Mouse (Mus musculus) E14TG2a.4 (cell line): ENCODE data around the gene Syn3.

Experiments
- H3K27me3 ChIP-seq: 2 replicates; pipeline ENCODE4 v1.6.1; 2014; ENCODE audit warnings: low read length, control low read depth; ENCODE audit not compliant: insufficient read depth
- H3K36me3 ChIP-seq: 2 replicates; pipeline ENCODE4 v1.6.1; 2014; ENCODE audit warnings: low read length, control low read depth; ENCODE audit not compliant: insufficient read depth
- H3K4me1 ChIP-seq: replicated peaks from 2 replicates; pipeline ENCODE4 v1.6.1; 2014; ENCODE audit warnings: low read depth, low read length, control low read depth
- H3K4me3 ChIP-seq: replicated peaks from 2 replicates; pipeline ENCODE4 v1.5.1; 2014; ENCODE audit warnings: mild to moderate bottlenecking, low read length
- H3K9me3 ChIP-seq: 2 replicates; pipeline ENCODE4 v1.6.1; 2014; ENCODE audit warnings: low read length, control low read depth
- CTCF ChIP-seq: conservative IDR thresholded peaks from 2 replicates; pipeline ENCODE4 v1.5.1; 2014; ENCODE audit warnings: low read length
- NANOG ChIP-seq: IDR thresholded peaks from 2 replicates; pipeline ENCODE4 v1.6.1; 2014; ENCODE audit warnings: borderline replicate concordance, low read length, mixed read lengths
- POU5F1 ChIP-seq: IDR thresholded peaks from 2 replicates; pipeline ENCODE4 v1.6.1; 2014; ENCODE audit warnings: low read length, borderline replicate concordance

Syn3 gene

DNA sequence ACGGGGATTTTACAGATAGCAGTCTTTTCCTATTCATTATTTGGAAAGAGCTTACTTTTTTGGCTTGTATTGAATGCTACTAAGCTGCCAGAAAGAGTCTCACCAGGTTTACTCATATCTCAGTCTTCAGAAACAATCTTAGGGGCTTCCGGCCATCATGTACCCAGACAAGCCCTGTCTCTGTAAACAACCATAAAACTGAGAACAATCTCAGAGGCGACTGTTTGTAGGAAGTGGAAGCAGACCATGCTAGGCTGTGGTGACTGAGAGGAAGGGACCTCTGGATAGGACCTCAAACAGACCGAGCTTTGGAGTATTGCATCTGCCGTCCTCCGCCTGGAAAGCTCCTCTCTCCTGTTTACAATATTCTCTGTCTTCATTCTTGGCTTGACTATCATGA is 400.3 kb downstream of the Syn3 start:
- no peak for TF ChIP-seq POU5F1
- no peak for TF ChIP-seq NANOG
- TF ChIP-seq CTCF: no peak
- H3K9me3 ChIP-seq: no peaks in the 10 kb centered on the region
- H3K36me3 ChIP-seq: no peaks in the 10 kb centered on the region
- H3K4me1 ChIP-seq: peaks cover 5% of the 10 kb centered on the region
- no peak overlapping the region for H3K4me3 ChIP-seq
- 0 out of 2 replicates have a peak, but pooled peaks cover 1% of the 10 kb centered on the region for H3K27me3 ChIP-seq

DNA sequence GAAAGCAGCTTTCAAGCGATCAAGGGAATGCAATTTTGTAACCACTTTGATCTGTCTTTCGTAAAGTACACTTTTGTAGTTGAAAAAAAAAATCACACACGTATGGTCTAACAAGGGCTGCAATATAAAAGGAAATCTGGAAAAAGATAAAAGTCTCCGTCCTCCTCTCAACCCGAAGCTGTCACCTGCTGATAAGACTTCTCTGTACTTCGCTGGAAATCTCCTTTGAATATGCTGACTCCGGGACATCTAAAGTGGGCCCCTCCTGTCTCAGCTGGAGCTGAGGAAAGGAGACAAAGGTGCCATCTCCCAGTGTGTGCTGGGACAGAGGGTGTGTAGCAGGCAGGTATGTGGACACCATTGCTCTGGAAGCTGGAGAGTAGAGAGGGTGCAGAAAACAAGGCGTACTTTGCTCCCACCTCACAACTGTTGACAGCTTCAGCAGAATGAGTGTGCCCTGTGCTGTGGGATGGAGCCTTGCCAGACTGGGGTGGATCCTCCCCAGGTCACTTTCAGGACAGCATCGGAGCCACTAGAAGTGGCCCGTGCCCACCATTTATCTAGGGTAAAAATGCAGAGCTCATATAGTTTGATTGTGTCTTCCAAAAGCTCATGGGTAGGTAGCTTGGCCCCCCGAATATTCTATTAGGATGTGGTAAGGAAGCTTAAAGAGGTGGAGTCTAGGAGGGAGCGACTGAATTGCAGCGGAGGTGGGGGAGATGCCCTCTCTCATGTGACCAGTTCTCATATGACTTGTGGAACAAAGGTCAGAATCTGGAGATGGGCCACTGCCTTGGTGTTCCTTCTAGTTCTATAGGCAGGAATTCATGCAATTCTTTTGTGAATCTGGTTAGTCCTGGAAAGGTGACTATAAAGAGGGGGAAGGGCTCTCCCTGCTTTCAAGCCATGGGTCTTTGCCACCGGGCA is 405.3 kb downstream of the Syn3 start:
- H3K4me3 ChIP-seq: no peak overlapping the region
- peaks cover 16% of the 10 kb centered on the region for H3K27me3 ChIP-seq
- no peaks in the 10 kb centered on the region for H3K36me3 ChIP-seq
- peaks cover 9% of the 10 kb centered on the region for H3K4me1 ChIP-seq
- no peaks in the 10 kb centered on the region for H3K9me3 ChIP-seq
- no peak for TF ChIP-seq NANOG
- TF ChIP-seq POU5F1: no peak
- no peak for TF ChIP-seq CTCF

DNA sequence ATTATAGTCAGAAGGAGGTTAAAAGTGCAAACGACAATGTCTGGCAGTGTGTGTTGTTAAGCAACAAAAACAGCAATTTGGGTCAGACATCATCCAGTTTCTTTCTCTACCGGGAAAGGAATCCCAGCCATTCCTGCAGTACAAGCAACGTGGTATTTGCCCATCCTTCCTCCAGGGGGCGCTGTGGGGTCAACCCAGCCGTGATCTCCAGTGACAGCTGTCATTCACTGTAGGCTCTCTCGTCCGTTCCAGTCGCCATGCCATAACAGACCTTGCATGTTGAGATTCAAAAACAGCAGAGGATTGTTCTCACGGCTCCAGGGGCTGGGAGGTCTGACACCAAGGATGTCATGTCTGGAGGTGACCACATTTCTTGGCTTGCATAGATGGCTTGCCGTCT is 406.8 kb downstream of the Syn3 start:
- Histone ChIP-seq H3K36me3 (no peaks in the 10 kb centered on the region), H3K27me3 (peaks cover 16% of the 10 kb centered on the region), H3K4me3 (no peak overlapping the region), H3K4me1 (peaks cover 9% of the 10 kb centered on the region), H3K9me3 (no peaks in the 10 kb centered on the region)
- TF ChIP-seq POU5F1 (no peak), CTCF (peak; percentile 89)

DNA sequence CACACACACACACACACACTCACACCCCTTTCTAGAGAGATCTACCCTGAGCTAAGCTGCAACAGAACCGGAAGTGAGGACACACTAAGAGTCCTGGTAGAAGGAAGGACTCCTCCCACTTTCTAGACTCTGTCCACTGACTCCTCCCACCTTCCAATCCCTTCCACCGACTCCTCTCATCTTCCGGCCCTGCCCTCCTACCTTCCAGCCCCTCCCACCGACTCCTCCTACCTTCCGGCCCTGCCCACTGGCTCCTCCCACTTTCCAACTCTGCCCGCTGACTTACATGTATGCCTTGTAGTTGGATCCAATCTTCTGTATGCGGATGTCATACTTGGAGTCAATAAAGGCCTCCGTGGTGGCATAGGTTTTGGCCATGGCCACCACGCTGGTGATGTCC is 418.8 kb downstream of the Syn3 start:
- H3K27me3 ChIP-seq: no peaks in the 10 kb centered on the region
- H3K36me3 ChIP-seq: no peaks in the 10 kb centered on the region
- TF ChIP-seq POU5F1 (no peak), CTCF (no peak), NANOG (no peak)
- H3K4me1 ChIP-seq: no peaks in the 10 kb centered on the region
- 0 out of 2 replicates have a peak overlapping the region, but pooled peaks have one; percentile 17 for H3K4me3 ChIP-seq
- no peaks in the 10 kb centered on the region for H3K9me3 ChIP-seq

DNA sequence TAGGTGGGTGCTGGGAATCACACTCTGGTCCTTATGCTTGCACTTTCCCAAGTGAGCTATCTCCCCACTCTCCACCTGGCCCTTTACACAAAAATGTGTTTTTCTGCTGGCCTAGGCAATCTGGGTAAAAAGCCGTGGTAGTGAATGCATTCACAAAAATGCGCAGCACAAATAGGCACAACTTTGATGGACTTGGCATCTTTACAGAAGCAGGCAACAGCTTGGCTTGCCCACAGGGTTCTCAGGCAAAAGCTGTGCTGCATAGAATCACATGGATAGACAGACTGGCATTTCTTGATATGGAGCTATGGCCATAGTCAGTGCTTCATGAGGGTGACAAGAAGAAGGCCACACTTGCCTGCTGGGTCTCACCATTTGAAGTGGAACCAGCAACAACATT is 419.9 kb downstream of the Syn3 start:
- Histone ChIP-seq H3K4me3 (no peak overlapping the region), H3K27me3 (no peaks in the 10 kb centered on the region), H3K36me3 (no peaks in the 10 kb centered on the region), H3K4me1 (no peaks in the 10 kb centered on the region), H3K9me3 (peaks cover 4% of the 10 kb centered on the region; the same call in 1 of the 2 replicates)
- no peak for TF ChIP-seq POU5F1
- no peak for TF ChIP-seq CTCF
- no peak for TF ChIP-seq NANOG

DNA sequence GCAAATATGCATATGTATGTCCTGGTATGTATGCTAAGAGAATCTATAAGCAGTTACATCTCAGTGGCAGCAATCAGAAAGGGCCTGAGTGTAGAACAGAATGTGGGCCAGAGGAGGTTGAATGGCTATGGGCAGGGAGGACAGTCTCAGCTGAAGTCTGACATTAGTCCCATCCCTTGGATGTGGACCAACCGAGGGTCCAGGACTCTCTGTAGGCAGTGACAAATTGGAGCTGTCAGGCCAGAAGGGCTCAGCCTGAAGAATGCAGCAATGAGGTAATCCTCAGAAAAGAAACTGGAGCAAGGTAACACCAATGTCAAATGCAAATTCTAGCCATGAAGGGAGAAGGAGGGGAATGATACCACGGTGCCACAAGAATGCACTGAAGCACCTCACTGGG is 421.4 kb downstream of the Syn3 start:
- H3K36me3 ChIP-seq: no peaks in the 10 kb centered on the region
- H3K4me3 ChIP-seq: no peak overlapping the region
- H3K4me1 ChIP-seq: no peaks in the 10 kb centered on the region
- H3K27me3 ChIP-seq: no peaks in the 10 kb centered on the region
- peaks cover 6% of the 10 kb centered on the region; the same call in 1 of the 2 replicates for H3K9me3 ChIP-seq
- TF ChIP-seq NANOG (no peak), POU5F1 (no peak), CTCF (no peak)

DNA sequence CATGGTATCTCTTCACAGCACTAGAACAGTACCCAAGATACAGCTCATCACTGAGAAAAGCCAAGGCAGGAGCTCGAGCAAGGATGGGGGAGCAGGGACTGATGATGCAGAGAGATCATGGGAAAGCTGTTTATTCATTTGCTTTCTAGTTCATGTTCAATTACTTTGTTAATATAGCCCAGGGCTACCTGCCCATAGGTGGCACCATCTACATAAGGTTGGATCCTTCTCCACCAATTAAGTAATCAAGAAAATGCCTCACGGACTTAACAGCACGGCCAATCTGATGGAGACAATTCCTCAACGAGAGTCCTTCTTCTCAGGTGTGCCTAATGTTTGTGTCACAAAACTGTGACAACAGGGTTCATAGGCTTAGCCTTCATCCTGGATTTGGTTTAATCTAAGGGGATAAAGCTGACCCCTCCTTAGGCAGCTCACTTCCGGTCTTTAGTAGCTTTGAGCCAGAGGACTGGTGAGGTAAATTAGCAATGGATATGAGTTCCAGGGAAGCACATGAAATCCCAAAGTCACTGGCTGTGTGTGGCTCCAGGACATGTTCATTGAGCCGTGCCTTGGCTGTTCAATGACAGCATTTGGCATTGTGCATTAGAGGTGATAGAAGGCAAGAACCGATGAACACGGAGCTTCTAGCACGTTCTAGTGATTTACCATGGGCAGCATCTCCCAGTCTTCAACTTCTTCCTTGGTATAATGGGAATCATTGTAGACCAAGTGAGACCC is 423.6 kb downstream of the Syn3 start:
- Histone ChIP-seq H3K9me3 (peaks cover 6% of the 10 kb centered on the region; the same call in 1 of the 2 replicates), H3K36me3 (no peaks in the 10 kb centered on the region), H3K4me3 (no peak overlapping the region), H3K4me1 (no peaks in the 10 kb centered on the region), H3K27me3 (no peaks in the 10 kb centered on the region; the same call in 1 of the 2 replicates)
- TF ChIP-seq CTCF (no peak), POU5F1 (no peak)

DNA sequence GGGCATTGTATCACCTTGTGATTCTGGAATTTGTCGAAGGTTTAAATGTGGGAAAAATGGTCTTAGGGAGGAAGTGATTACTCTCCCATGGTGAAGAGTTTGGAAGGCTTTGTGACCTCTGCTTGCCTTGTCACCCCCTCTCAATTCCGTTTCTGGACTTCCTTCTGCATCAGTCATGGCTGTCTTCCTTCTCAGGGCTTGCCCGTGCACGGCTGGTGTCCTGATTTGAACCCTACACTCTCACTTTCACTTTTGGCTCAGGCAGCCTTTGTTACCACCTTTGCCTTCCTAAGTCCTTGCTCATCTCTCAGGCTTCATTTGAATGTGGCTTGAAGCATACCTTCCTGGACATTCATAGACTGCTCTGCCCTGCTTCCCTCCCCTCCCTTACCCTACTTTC is 424.6 kb downstream of the Syn3 start:
- H3K4me3 ChIP-seq: no peak overlapping the region
- no peaks in the 10 kb centered on the region for H3K36me3 ChIP-seq
- H3K9me3 ChIP-seq: peaks cover 6% of the 10 kb centered on the region; the same call in 1 of the 2 replicates
- TF ChIP-seq NANOG (no peak), CTCF (no peak), POU5F1 (no peak)
- H3K4me1 ChIP-seq: no peaks in the 10 kb centered on the region
- no peaks in the 10 kb centered on the region; the same call in 1 of the 2 replicates for H3K27me3 ChIP-seq
